Mouse (Mus musculus) left cerebral cortex, postnatal 14 days (tissue): Measurements from ENCODE around the gene Cdhr4. TPM values are rescaled to one million over a fixed set of nuclear protein-coding genes. Genes with fewer than 3 reads are reported as not detected.

ENCODE experiments used
- DNase-seq, 2 experiments: peaks; one replicate each; pipeline ENCODE4 v3.0.0; 2021 to 2022; ENCODE audit warnings: low spot score in 2 of 2, mixed read lengths in 1 of 2
- intact Hi-C: fragments of 180-260 bp; cut with DNase I; formaldehyde crosslinking; loops from one replicate; pipeline ENCODE4 v1.15.1; 2025
- total RNA-seq, 2 experiments: library from RNA; stranded (reverse); gene quantifications; 2 replicates each; pipeline ENCODE4 v1.2.3; 2021

The Cdhr4 gene
- total RNA-seq, 2 experiments from 2014 or later: 1.7 to 1.9 TPM

DNA sequence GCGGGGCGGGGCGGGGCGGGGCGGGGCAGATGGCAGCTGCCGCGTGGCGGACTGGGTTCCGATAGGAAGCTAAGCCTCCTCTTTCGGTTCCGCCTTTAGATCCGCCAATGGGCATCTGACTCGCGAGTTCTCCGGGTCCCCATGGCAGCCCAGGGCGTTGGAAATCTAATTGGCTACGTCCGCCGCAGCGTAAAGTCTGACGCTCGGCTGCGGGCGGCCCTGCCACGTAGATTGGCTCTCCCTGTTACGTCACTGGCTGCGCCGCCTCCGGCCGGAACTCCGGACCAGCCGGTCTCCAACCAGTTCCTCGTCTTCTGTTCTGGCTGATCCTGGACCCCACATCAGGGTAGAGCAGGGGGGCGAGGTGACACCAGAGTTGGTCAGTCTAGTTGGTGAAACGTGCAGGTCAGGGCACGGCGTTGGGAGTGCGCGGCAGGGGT, 56.7 kb downstream of the Cdhr4 start, which contains the start of gene Gmppb:
Gmppb (plus strand) TSS at position 227 of the 440 bp plus-strand sequence.
- DNase-seq: peak; percentile 98
- intact Hi-C loops: loop anchor here (5.0 kb wide), 1 partner anchor 87 kb away; no protein-coding TSS in a partner anchor

Other genes starting within 250 kb of the Cdhr4 start
- 100 to 1,000 TPM; 147 to 166 TPM for gene Rbm5, start 221.5 kb upstream of the Cdhr4 start, total RNA-seq
- 10 to 100 TPM; 57.0 to 57.8 TPM for gene Rbm6, start 119.3 kb upstream of the Cdhr4 start, total RNA-seq
- gene Mon1a, start 104.3 kb upstream of the Cdhr4 start, total RNA-seq: 10 to 100 TPM; 21.2 to 21.9 TPM
- 1 to 10 TPM; 1.2 to 1.7 TPM for gene Mst1r, start 85.6 kb upstream of the Cdhr4 start, total RNA-seq
- not detected for gene Actl11, start 64.0 kb upstream of the Cdhr4 start, total RNA-seq
- 100 to 1,000 TPM; 382 to 398 TPM for gene Camkv, start 56.8 kb upstream of the Cdhr4 start, total RNA-seq
- gene Traip, start 42.4 kb upstream of the Cdhr4 start, total RNA-seq: 10 to 100 TPM in 1 of 2 experiments, 1 to 10 TPM in 1; 9.3 to 12.0 TPM
- 1 to 10 TPM; 3.6 to 4.2 TPM for gene Uba7, start 17.0 kb upstream of the Cdhr4 start, total RNA-seq
- under 1 TPM in 1 of 2 experiments, not detected in 1; 0.79 TPM for gene Gm20661, start 9.4 kb upstream of the Cdhr4 start, total RNA-seq
- gene Inka1, start 6.6 kb upstream of the Cdhr4 start, total RNA-seq: 1 to 10 TPM; 2.7 to 3.1 TPM
- 1 to 10 TPM; 2.1 to 3.2 TPM for gene Gm20662, start 3.9 kb downstream of the Cdhr4 start, total RNA-seq
- gene Ip6k1, start 10.0 kb downstream of the Cdhr4 start, total RNA-seq: 100 to 1,000 TPM; 175 to 179 TPM
- 10 to 100 TPM; 19.0 to 22.1 TPM for gene Gmppb, start 56.7 kb downstream of the Cdhr4 start, total RNA-seq
- gene Amigo3, start 60.7 kb downstream of the Cdhr4 start, total RNA-seq: 1 to 10 TPM; 1.5 to 2.0 TPM
- gene Mst1, start 87.9 kb downstream of the Cdhr4 start, total RNA-seq: not detected
- gene Rnf123, start 90.8 kb downstream of the Cdhr4 start, total RNA-seq: 100 to 1,000 TPM in 1 of 2 experiments, 10 to 100 TPM in 1; 93.9 to 103 TPM
- gene Apeh, start 102.1 kb downstream of the Cdhr4 start, total RNA-seq: 10 to 100 TPM; 33.3 to 35.4 TPM
- gene Bsn, start 197.9 kb downstream of the Cdhr4 start, total RNA-seq: 100 to 1,000 TPM; 223 to 244 TPM